Mouse (Mus musculus) bone marrow macrophage, adult 2 months (primary cell): Measurements from ENCODE around the gene Prex1.

Source experiments
- CTCF ChIP-seq: IDR thresholded peaks from 2 replicates; pipeline ENCODE4 v1.5.1; 2012; ENCODE audit warnings: low read depth, mild to moderate bottlenecking, low read length, moderate library complexity
- POLR2A ChIP-seq: IDR thresholded peaks from 2 replicates; pipeline ENCODE4 v1.6.1; 2012; ENCODE audit warnings: mild to moderate bottlenecking, low read depth, low read length, borderline replicate concordance

DNA sequence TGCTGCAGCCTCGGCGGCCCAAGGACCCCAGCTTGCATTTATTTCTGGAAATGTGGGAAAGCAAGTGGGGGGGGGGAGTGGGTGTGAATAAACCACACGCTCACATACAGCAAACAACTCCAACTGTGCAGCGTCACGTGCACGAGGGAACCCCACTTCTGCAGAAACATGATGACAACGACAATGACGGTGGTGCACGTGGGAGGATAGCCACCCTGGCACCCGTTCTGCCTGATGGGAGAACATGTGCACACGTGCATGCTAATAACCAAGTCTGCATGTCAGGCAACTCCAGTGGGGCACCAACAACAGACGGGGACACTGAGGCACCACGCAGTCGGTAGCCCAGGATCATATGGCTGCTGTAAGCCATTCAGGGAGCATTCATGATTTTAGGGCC is 37.1 kb downstream of the Prex1 start:
- TF ChIP-seq POLR2A: no peak
- TF ChIP-seq CTCF: no peak
